Mouse (Mus musculus) C2C12 (cell line): ENCODE results near the gene Zfp467.

Experiments used
- CTCF ChIP-seq: IDR thresholded peaks from one replicate; pipeline ENCODE4 v1.5.1; 2011; ENCODE audit not compliant: control insufficient read depth, insufficient read depth, insufficient read length
- USF1 ChIP-seq: IDR thresholded peaks from one replicate; pipeline ENCODE4 v1.6.1; 2011; ENCODE audit warnings: low read depth, mild to moderate bottlenecking, control low read depth, moderate library complexity

DNA sequence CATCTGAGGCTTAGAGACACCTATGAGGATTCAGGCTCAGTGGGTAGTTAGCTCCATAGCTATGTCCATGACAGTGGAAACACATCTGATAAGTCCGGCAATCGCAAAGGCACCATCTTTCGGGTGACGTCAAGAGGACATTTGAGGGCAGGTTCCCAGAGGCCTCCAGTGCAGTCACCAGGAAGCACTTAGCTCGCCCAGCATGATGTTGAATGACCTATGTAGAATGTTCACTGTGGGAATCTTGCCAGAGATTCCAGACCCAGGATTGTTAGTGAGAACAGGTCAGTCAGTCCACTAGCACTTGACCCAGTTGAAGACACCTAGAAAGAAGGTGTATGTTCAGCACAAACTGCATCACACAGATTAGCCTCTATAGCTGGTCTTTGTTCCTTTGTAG is 45.7 kb downstream of the Zfp467 start:
- TF ChIP-seq CTCF (no peak), USF1 (no peak)
